Mouse (Mus musculus): ENCODE measurements at regions not wholly inside any gene's neighbourhood (a gene's known extent, or its start where the extent isn't known, plus 50 kb on each side); places are given as distances from the start of the nearest gene placed in this dataset.

- no peak for ATAC-seq (replicated peaks; ENCODE audit: low read depth, poor library complexity, severe bottlenecking)
These were observed 340.7 kb downstream of the Cmpk2 start for GRCm38 (mm10) chr12:26809670-26810069.

DNA sequence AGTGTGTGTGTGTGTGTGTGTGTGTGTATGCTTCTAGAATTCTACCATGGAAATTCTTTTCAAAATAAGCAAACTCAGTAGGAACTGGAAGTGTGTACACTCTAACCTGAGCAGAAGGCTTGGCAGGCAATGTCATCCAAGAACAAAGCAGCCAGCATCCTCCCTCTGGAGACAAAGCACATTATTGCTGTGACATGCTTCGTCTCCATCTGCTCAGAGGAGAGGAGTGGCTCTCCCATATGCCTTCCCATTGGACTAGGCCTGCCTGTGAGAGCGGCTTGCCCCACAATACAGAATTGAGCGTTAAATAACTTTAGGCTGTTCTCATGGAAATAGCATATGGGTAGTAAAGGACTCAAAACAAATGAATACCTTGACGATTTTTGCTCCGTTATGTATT is 333.5 kb downstream of the Cmpk2 start:
- ATAC-seq (replicated peaks; ENCODE audit: low read depth, poor library complexity, severe bottlenecking): no peak

GRCm38 (mm10) chr12:26799310-26799709 is 330.3 kb downstream of the Cmpk2 start:
- ATAC-seq (replicated peaks; ENCODE audit: low read depth, poor library complexity, severe bottlenecking): no peak

GRCm38 (mm10) chr12:26796367-26796766 is 327.4 kb downstream of the Cmpk2 start:
- ATAC-seq (replicated peaks; ENCODE audit: low read depth, poor library complexity, severe bottlenecking): no peak

DNA sequence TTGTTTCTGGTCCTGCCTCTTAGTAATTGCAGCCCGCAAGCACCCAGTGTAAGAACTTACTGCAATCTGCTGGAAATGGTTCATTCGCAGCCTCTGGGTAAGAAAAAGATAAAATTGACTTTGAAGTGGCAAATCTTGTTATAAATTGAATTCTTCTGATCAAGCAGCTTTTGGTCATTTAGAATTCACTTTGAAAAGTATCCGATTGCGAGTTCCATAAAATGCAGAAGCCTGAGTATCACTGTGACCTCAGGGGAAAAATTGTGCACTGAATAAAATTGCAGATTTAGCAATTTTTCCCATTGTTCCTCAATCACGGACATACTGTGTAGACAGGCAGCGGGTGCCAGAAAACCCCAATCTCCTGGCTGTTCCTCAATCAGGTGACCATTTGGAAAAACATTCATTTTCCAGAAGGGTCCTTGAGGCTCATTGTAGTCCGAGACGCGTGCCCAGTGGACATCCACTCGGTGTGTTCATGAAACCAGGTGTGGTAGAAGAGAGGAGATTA is 320.4 kb downstream of the Cmpk2 start:
- no peak for ATAC-seq (replicated peaks; ENCODE audit: low read depth, poor library complexity, severe bottlenecking)

GRCm38 (mm10) chr12:26785550-26785949 is 316.5 kb downstream of the Cmpk2 start:
- ATAC-seq (replicated peaks; ENCODE audit: low read depth, poor library complexity, severe bottlenecking): no peak

- no peak for ATAC-seq (replicated peaks; ENCODE audit: low read depth, poor library complexity, severe bottlenecking)
These were observed 315.4 kb downstream of the Cmpk2 start for GRCm38 (mm10) chr12:26784426-26784825.

- ATAC-seq (replicated peaks; ENCODE audit: low read depth, poor library complexity, severe bottlenecking): no peak
These were observed 314.8 kb downstream of the Cmpk2 start for GRCm38 (mm10) chr12:26783800-26784199.

- no peak for ATAC-seq (replicated peaks; ENCODE audit: low read depth, poor library complexity, severe bottlenecking)
These were observed 312.5 kb downstream of the Cmpk2 start for GRCm38 (mm10) chr12:26781537-26781936.

DNA sequence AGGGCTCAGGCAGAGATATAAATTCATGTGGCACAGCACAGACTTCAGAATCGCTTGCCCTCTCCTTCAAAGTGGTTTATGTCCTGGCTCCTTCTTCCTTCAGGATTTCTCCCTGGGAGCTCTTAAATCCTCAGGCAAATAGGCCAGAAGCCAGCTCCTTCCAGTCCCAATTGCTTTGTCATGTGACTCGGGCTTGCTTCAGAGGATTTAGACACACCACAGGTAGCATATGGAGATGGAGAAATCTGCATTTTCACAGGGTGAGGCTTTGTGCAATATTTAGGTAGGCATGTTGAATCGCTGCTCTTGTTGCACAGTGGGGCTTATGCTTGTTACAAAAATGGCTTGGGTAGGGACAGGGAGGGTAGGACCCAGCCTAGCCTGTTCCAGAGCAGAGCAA is 309.8 kb downstream of the Cmpk2 start:
- no peak for ATAC-seq (replicated peaks; ENCODE audit: low read depth, poor library complexity, severe bottlenecking)

DNA sequence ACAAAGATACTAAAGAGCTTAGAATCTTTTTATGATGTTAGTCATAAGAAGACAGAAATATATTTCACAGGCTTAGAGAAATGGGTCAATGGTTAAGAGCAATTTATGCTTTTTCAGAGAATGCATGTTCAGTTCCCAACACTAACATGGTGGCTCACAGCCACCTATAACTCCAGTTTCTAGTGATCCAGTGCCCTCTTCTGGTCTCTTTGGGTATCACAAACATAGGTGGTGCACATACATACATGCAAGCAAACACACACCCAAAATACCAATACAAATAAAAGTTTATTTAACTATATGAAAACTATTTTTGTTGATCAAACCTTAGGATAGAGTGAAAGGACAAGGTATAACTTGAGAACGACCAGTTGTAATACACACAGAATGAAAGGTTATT is 308.0 kb downstream of the Cmpk2 start:
- no peak for ATAC-seq (replicated peaks; ENCODE audit: low read depth, poor library complexity, severe bottlenecking)

DNA sequence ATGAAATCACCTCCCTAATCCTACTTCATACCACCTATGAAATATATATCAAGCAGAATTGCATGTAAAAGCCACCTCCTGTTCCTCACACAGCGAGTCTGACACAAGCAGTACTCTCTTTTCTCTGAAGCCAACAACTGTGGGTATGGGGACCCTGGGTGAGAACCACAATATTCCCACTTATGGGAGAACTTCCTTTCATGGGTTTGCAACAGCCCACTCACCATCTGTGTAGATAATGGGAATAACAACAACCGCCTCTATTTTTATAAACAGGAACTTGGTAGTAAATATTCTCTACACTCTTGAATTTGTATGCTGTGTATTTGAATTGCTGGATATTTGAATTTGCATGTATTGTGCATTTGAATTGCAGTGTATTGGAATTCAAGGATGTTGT is 305.0 kb downstream of the Cmpk2 start:
- no peak for ATAC-seq (replicated peaks; ENCODE audit: low read depth, poor library complexity, severe bottlenecking)

GRCm38 (mm10) chr12:26770753-26771583 is 302.0 kb downstream of the Cmpk2 start:
- ATAC-seq (replicated peaks; ENCODE audit: low read depth, poor library complexity, severe bottlenecking): peak; percentile 84

- ATAC-seq (replicated peaks; ENCODE audit: low read depth, poor library complexity, severe bottlenecking): no peak
These were observed 298.5 kb downstream of the Cmpk2 start for GRCm38 (mm10) chr12:26767551-26767950.

GRCm38 (mm10) chr12:26758657-26759325 is 289.8 kb downstream of the Cmpk2 start:
- no peak for ATAC-seq (replicated peaks; ENCODE audit: low read depth, poor library complexity, severe bottlenecking)

DNA sequence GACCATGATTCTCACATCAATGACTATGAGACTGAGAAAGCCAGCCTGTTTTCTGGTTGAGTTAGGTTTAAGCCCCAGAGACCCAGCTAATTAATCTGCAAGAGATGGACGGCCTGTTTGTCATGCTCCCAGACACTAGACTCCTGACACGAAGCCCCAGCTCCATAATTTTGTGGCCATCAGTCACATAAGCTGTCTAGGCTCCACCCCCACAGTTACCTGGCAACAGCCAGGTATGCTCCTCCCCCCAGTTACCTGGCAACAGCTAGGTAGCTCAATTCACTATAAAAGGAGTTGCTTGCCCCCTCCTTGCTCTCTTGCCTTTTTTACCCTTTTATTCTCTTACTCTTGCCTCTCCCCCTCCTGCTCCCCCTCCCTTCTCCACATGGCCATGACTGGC is 287.3 kb downstream of the Cmpk2 start:
- ATAC-seq (replicated peaks; ENCODE audit: low read depth, poor library complexity, severe bottlenecking): no peak

DNA sequence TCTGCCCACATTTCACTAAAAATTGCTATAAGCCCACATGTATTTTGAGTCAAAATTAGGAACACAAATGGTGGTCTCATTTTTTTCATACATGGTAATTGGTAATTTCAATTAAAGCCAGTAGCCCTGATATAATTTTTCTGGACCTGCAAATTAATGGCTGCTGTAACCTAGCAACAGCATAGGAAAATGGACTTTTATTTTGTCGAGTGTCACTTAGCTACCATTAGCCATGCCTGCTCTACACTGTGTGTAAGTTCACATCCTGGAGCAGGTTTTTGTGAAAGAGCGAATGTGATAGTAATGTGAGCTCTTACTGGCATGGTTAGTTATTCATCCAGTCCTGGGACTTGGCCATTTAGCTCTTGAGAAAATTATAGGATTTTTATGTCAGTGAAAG is 285.6 kb downstream of the Cmpk2 start:
- ATAC-seq (replicated peaks; ENCODE audit: low read depth, poor library complexity, severe bottlenecking): no peak

- ATAC-seq (replicated peaks; ENCODE audit: low read depth, poor library complexity, severe bottlenecking): no peak
These were observed 265.5 kb downstream of the Cmpk2 start for GRCm38 (mm10) chr12:26734558-26734897.

GRCm38 (mm10) chr12:26733822-26734557 is 265.0 kb downstream of the Cmpk2 start:
- ATAC-seq (replicated peaks; ENCODE audit: low read depth, poor library complexity, severe bottlenecking): no peak

DNA sequence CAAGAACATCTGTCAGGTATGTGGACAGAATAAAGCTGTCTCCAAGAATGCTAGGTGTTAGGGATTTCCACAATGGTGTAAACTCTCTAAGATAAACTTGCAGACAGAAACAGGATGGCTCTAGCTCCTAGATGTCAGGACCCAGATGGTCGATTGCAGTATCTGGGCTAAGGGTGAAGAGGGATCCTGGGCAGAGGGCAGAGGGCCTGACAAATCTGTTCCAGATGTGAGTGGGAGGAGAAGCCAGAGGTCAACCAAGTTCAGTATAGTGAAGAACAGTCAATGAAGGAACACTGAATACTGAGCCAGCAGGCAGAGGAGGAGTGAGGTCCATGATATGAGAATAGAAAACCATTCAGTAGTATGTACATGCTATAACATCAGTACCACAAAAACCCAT is 254.4 kb downstream of the Cmpk2 start:
- no peak for ATAC-seq (replicated peaks; ENCODE audit: low read depth, poor library complexity, severe bottlenecking)

DNA sequence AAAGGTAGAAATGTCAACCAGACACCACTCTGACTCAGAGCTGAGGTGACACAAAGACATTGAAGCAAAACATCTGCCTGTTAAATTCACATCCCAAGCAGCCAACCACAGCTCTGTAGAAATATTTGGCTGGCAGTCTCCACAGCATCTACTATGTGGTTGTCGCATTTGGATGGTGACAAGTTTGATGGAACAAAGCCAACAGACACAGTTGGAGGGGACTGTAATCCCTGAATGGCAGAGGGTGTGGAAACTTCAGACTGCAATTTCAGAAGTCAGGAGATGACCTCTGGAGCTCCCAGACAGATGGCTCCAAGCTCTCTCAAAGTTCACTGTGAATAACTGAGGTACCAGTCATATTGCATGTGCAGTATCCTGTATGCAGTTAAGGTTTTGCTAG is 229.8 kb downstream of the Cmpk2 start:
- ATAC-seq (replicated peaks; ENCODE audit: low read depth, poor library complexity, severe bottlenecking): no peak
